Mouse (Mus musculus) kidney, adult 2 months (tissue): ENCODE measurements around the gene Ctnna3.

Source experiments
- CTCF ChIP-seq: fragments of 200-500 bp; conservative IDR thresholded peaks from 2 replicates; pipeline ENCODE4 v1.5.1; 2011; ENCODE audit warnings: low read depth, mild to moderate bottlenecking, control low read depth, low read length, moderate library complexity, mixed read lengths; ENCODE audit not compliant: insufficient read depth, insufficient read length
- POLR2A ChIP-seq: fragments of 200-500 bp; IDR thresholded peaks from one replicate; pipeline ENCODE4 v1.6.1; 2011; ENCODE audit warnings: low read depth, low read length, control low read depth

DNA sequence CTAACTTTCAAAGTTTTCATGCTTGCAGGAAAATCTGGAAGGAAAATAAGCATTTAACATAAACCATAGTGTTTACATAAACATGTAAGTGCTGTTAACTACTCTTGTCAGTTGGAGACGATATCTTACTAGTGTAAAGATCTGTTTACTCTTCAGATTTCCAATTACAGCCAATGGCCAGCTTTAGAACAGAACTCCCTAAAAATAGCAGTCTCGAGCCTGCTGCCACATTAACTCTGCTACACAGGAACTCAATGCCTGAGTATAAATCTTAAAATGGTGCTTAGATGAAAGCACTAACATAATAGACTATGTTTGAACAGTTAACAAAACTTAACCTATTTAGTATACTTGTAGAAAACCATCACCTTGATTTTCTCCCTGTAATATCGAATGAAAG, 793.1 kb downstream of the Ctnna3 start:
- TF ChIP-seq CTCF (no peak), POLR2A (no peak)
